Mouse (Mus musculus): Measurements from ENCODE around the gene Rftn2. TPM values are rescaled to one million over a fixed set of nuclear protein-coding genes. Genes with fewer than 3 reads are reported as not detected.

The Rftn2 gene
- polyA plus RNA-seq (2015; fragmentation: Nextera tagmentation; extraction: Ambion mirVana): 14.8 and 25.9 TPM in 2 replicates

GRCm38 (mm10) chr1:55226011-55226857, at the start of gene Rftn2:
Gene Rftn2 (minus strand): TSS chr1:55226782.

DNA sequence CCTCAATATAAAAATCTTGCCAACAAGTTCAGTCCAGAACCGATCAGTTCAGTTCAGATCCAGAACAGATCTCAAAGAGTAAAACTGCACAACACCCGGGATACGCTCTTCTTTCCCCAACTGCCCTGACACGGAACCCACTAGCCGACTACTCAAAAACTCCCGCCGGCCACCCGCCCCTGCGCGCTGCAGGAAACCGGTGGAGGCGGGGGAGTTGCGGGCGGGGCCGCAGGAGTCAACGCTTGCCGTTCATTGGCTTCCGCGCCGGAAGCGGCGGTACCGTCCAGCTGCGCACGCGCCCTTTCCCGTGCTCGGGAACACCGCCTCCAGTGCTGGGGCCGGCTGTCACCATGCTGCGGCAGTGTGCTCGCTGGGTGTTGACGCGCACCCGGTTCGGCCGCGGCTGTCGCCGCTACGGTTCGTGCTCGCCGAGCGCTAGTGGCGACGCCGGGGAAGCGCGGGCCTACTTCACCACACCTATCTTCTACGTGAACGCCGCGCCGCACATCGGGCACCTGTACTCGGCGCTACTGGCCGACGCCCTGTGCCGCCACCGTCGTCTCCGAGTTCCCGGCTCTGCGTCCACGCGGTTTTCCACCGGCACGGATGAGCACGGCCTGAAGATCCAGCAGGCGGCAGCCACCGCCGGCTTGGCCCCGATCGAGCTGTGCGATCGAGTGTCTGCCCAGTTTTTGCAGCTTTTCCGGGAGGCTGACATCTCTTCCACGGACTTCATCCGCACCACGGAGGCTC, 10.5 kb upstream of the Rftn2 start, which contains the start of gene Mars2:
Gene Mars2, plus strand, starts transcription at position 288 of the 753 bp plus-strand sequence.

GRCm38 (mm10) chr1:55130943-55131401, 95.6 kb downstream of the Rftn2 start, which contains the start of gene Mob4:
Gene Mob4 (plus strand): TSS chr1:55131231.

Other genes with a start within 250 kb of the Rftn2 start
- 114 and 193 TPM in 2 replicates for gene Sf3b1, start 199.3 kb downstream of the Rftn2 start, polyA plus RNA-seq (2015; fragmentation: Nextera tagmentation; extraction: Ambion mirVana)
- gene Coq10b, start 174.0 kb downstream of the Rftn2 start, polyA plus RNA-seq (2015; fragmentation: Nextera tagmentation; extraction: Ambion mirVana): 16.6 and 28.0 TPM in 2 replicates
- 1,634 and 1,878 TPM in 2 replicates for gene Hspe1, start 138.7 kb downstream of the Rftn2 start, polyA plus RNA-seq (2015; fragmentation: Nextera tagmentation; extraction: Ambion mirVana)
- gene Hspd1, start 138.5 kb downstream of the Rftn2 start, polyA plus RNA-seq (2015; fragmentation: Nextera tagmentation; extraction: Ambion mirVana): 250 and 567 TPM in 2 replicates
- gene Mob4, start 95.6 kb downstream of the Rftn2 start, polyA plus RNA-seq (2015; fragmentation: Nextera tagmentation; extraction: Ambion mirVana): 462 and 610 TPM in 2 replicates
- gene Mars2, start 10.4 kb upstream of the Rftn2 start, polyA plus RNA-seq (2015; fragmentation: Nextera tagmentation; extraction: Ambion mirVana): 1.0 and 1.7 TPM in 2 replicates
- 0.32 and 0.80 TPM in 2 replicates for gene Boll, start 136.7 kb upstream of the Rftn2 start, polyA plus RNA-seq (2015; fragmentation: Nextera tagmentation; extraction: Ambion mirVana)
- gene Plcl1, start 179.1 kb upstream of the Rftn2 start, polyA plus RNA-seq (2015; fragmentation: Nextera tagmentation; extraction: Ambion mirVana): 2.7 and 3.1 TPM in 2 replicates

Measured in adrenal gland, postnatal 0 days (tissue).